Mouse (Mus musculus): ENCODE data around the gene Enpep.

The Enpep gene

GRCm38 (mm10) chr3:129332586-129332985, at the start of gene Enpep:
TSS of gene Enpep (minus strand) at chr3:129332720.
- DNase-seq: no peak

GRCm38 (mm10) chr3:129379109-129379508, 46.6 kb upstream of the Enpep start:
- DNase-seq: no peak

GRCm38 (mm10) chr3:129375087-129375486, 42.6 kb upstream of the Enpep start:
- no peak for DNase-seq

- no peak for DNase-seq
Measured at GRCm38 (mm10) chr3:129373108-129373507, 40.6 kb upstream of the Enpep start.

GRCm38 (mm10) chr3:129369491-129369890, 37.0 kb upstream of the Enpep start:
- DNase-seq: no peak

GRCm38 (mm10) chr3:129365919-129366318, 33.4 kb upstream of the Enpep start:
- no peak for DNase-seq

- DNase-seq: no peak
Measured at GRCm38 (mm10) chr3:129364818-129365390, 32.4 kb upstream of the Enpep start.

- no peak for DNase-seq
Measured at GRCm38 (mm10) chr3:129363426-129363825, 30.9 kb upstream of the Enpep start.

- DNase-seq: no peak
Measured at GRCm38 (mm10) chr3:129358115-129358514, 25.6 kb upstream of the Enpep start.

GRCm38 (mm10) chr3:129353901-129354300, 21.4 kb upstream of the Enpep start:
- no peak for DNase-seq

- no peak for DNase-seq
Measured at GRCm38 (mm10) chr3:129351320-129351877, 18.9 kb upstream of the Enpep start.

GRCm38 (mm10) chr3:129347277-129347676, 14.8 kb upstream of the Enpep start:
- DNase-seq: no peak

GRCm38 (mm10) chr3:129342767-129343166, 10.2 kb upstream of the Enpep start:
- no peak for DNase-seq

GRCm38 (mm10) chr3:129341066-129341465, 8.5 kb upstream of the Enpep start:
- no peak for DNase-seq

GRCm38 (mm10) chr3:129338296-129339091, 6.0 kb upstream of the Enpep start:
- DNase-seq: no peak

GRCm38 (mm10) chr3:129332142-129332541, 378 bp downstream of the Enpep start:
- no peak for DNase-seq

- DNase-seq: no peak
Measured at GRCm38 (mm10) chr3:129331427-129331826, 1.1 kb downstream of the Enpep start.

- no peak for DNase-seq
Measured at GRCm38 (mm10) chr3:129328056-129328455, 4.5 kb downstream of the Enpep start.

- DNase-seq: no peak
Measured at GRCm38 (mm10) chr3:129321585-129321984, 10.9 kb downstream of the Enpep start.

GRCm38 (mm10) chr3:129317032-129317729, 15.3 kb downstream of the Enpep start:
- DNase-seq: no peak

GRCm38 (mm10) chr3:129313671-129314415, 18.7 kb downstream of the Enpep start:
- DNase-seq: no peak

- DNase-seq: no peak
Measured at GRCm38 (mm10) chr3:129313221-129313620, 19.3 kb downstream of the Enpep start.

- no peak for DNase-seq
Measured at GRCm38 (mm10) chr3:129312511-129312910, 20.0 kb downstream of the Enpep start.
